Mouse (Mus musculus) cerebellum, adult 8-10 months (tissue): ENCODE measurements around the gene Kcnk2.
"Not testable (repeated sequence)": the region's sequence is repeated elsewhere in the genome, so short reads cannot be mapped to it uniquely, and the experiment has no call there.

Experiments used
- DNase-seq: peaks from one replicate; pipeline ENCODE4 v3.0.0; 2022

Gene Kcnk2

GRCm38 (mm10) chr1:189342416-189343104 lies 59.5 kb downstream of the Kcnk2 start:
- DNase-seq, result no peak

- DNase-seq, result no peak
Observed at GRCm38 (mm10) chr1:189341381-189341917, 60.6 kb downstream of the Kcnk2 start.

GRCm38 (mm10) chr1:189315896-189316295 lies 86.2 kb downstream of the Kcnk2 start:
- DNase-seq, result no peak

GRCm38 (mm10) chr1:189314495-189314894 lies 87.6 kb downstream of the Kcnk2 start:
- no peak for DNase-seq

- DNase-seq, result no peak
Observed at GRCm38 (mm10) chr1:189313750-189314149, 88.3 kb downstream of the Kcnk2 start.

GRCm38 (mm10) chr1:189310145-189310544 lies 91.9 kb downstream of the Kcnk2 start:
- peak; percentile 3 for DNase-seq

- DNase-seq, result no peak
Observed at GRCm38 (mm10) chr1:189304988-189305522, 97.0 kb downstream of the Kcnk2 start.

GRCm38 (mm10) chr1:189303001-189303400 lies 99.1 kb downstream of the Kcnk2 start:
- no peak for DNase-seq

GRCm38 (mm10) chr1:189293679-189294406 lies 108.2 kb downstream of the Kcnk2 start:
- DNase-seq, result no peak

- DNase-seq, result no peak
Observed at GRCm38 (mm10) chr1:189290885-189291284, 111.2 kb downstream of the Kcnk2 start.

- no peak for DNase-seq
Observed at GRCm38 (mm10) chr1:189288948-189289347, 113.1 kb downstream of the Kcnk2 start.

GRCm38 (mm10) chr1:189272281-189272680 lies 129.8 kb downstream of the Kcnk2 start:
- no peak for DNase-seq

GRCm38 (mm10) chr1:189253631-189254030 lies 148.4 kb downstream of the Kcnk2 start:
- DNase-seq, result no peak

GRCm38 (mm10) chr1:189253207-189253606 lies 148.9 kb downstream of the Kcnk2 start:
- DNase-seq, result no peak

- not testable (repeated sequence) for DNase-seq
Observed at GRCm38 (mm10) chr1:189243206-189243605, 158.9 kb downstream of the Kcnk2 start.

GRCm38 (mm10) chr1:189235261-189235660 lies 166.8 kb downstream of the Kcnk2 start:
- DNase-seq, result no peak

- DNase-seq, result no peak
Observed at GRCm38 (mm10) chr1:189232829-189233228, 169.2 kb downstream of the Kcnk2 start.

GRCm38 (mm10) chr1:189228222-189229084 lies 173.6 kb downstream of the Kcnk2 start:
- no peak for DNase-seq

GRCm38 (mm10) chr1:189227479-189227878 lies 174.6 kb downstream of the Kcnk2 start:
- DNase-seq, result no peak

- DNase-seq, result no peak
Observed at GRCm38 (mm10) chr1:189219051-189219450, 183.0 kb downstream of the Kcnk2 start.

- DNase-seq, result peak; percentile 39
Observed at GRCm38 (mm10) chr1:189217751-189218564, 184.1 kb downstream of the Kcnk2 start.

GRCm38 (mm10) chr1:189215131-189215530 lies 186.9 kb downstream of the Kcnk2 start:
- DNase-seq, result no peak
